Mouse (Mus musculus): ENCODE results near the gene Crebbp. TPM values are rescaled to one million over a fixed set of nuclear protein-coding genes. Genes with fewer than 3 reads are reported as not detected.
A peak's percentile ranks its signal among the peaks of the same experiment; 100 is the strongest.
"Not testable (repeated sequence)": the region's sequence is repeated elsewhere in the genome, so short reads cannot be mapped to it uniquely, and the experiment has no call there.

Crebbp gene
- 44.4 and 47.0 TPM in 2 replicates for polyA plus RNA-seq (2015; fragmentation: Nextera tagmentation; extraction: Ambion mirVana)

DNA sequence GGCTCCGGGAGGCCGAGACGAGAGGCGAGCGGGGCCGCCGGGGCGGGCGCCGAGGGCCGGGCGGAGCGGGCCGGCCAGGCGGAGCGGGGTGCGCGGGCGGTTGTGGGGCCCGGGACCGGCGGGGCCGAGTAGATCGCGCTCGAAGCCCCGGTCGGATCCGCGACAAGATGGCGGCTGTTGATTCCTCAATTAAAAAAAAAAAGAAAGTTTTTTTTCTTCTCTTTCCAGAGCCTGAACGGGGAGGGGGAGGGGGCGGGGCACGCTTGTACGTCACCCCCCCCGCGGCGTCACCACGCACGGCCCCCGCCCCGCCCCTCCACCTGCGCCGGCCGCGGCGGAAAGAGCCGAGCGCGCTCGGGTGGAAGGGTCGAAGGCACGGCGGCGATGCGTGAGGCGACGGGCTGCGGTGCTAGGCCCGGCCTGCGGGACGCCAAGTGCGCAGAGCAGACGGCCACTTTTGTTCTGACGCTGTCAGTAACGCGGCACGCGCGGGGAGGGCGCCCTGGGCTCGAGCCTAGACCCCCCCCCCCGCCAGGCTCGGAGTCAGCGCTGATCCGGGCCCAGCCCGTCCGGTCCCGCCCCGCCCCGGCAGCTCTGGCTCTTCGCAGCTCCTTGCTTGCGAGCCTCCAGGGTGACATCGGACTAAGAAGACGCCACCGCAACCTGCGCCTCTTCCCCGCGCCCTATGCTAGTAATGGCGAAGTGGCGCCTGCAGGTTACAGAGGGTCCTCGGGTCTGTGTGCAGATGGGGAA lies at the start of gene Crebbp:
TSS of gene Crebbp (minus strand) at position 199 of the 753 bp plus-strand sequence.
- H3K36me3 ChIP-seq (ENCODE audit: poor library complexity, severe bottlenecking) = peaks cover under 1% of the 10 kb centered on the region; the same call in 1 of the 2 replicates
- WGBS = under 1% methylated on average over 64 of the region's 92 CpGs
- ATAC-seq = peak; percentile 94

DNA sequence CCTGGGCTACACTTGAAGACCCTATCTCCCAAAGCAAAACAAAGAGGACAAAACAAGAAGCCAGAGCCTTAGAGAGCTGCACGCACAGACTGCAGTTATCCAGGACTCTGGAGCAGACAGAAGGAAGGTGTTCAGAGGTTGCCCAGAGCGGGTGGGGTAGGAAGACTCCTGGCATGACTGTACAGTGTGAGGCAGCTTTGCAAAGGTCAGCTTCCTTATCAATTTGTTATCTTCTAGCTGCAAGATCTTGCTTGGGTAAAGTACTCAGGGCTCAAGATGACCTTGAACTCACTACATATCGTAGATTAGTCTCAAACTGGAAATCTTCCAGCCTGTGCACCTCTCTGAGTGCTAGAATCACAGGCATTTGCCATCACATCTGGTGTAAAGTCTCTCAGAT lies 49.7 kb upstream of the Crebbp start:
- no peak for ATAC-seq
- H3K4me1 ChIP-seq = peaks cover 8% of the 10 kb centered on the region
- no peak overlapping the region for H3K9ac ChIP-seq
- WGBS = 82% methylated on average over 3 of the region's 3 CpGs
- no peaks in the 10 kb centered on the region for H3K9me3 ChIP-seq (replicated peaks)
- no peaks in the 10 kb centered on the region for H3K36me3 ChIP-seq (ENCODE audit: poor library complexity, severe bottlenecking)
- H3K4me3 ChIP-seq = no peak overlapping the region
- no peak overlapping the region for H3K4me2 ChIP-seq
- H3K27ac ChIP-seq = no peak overlapping the region
- H3K27me3 ChIP-seq = peaks cover 8% of the 10 kb centered on the region

More for the DNA sequence above, at the start of gene Crebbp:
- H3K9ac ChIP-seq = peak within 1 kb of the TSS; percentile 91
- peak within 1 kb of the TSS; percentile 98 for H3K4me3 ChIP-seq
- H3K27me3 ChIP-seq = peaks cover 22% of the 10 kb centered on the region; the same call in 1 of the 2 replicates
- peaks cover 26% of the 10 kb centered on the region for H3K4me1 ChIP-seq
- no peaks in the 10 kb centered on the region for H3K9me3 ChIP-seq (replicated peaks)
- peak within 1 kb of the TSS; percentile 79 for H3K4me2 ChIP-seq
- H3K27ac ChIP-seq = peak within 1 kb of the TSS; percentile 98

DNA sequence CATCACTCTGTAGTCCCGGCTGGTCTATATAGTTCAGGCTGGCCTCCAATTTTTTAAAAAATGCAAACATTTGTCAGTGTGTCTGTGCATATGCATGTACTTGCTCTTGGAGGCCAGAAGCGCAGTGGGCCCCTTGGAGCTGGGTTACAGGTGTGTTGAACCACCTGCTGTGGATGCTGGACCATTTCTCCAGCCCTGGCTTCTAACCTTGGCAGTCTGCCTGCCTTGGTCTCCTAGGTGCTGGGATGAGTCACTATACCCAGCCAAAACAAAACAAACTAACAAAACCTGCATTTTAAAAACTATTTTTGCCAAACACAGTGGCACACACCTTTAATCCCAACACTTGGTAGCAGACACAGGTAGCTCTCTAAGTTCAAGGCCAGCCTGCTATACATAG lies 43.7 kb upstream of the Crebbp start:
- H3K4me3 ChIP-seq = no peak overlapping the region
- 74% methylated on average over 2 of the region's 2 CpGs for WGBS
- ATAC-seq = no peak
- no peaks in the 10 kb centered on the region for H3K27me3 ChIP-seq
- no peak overlapping the region for H3K4me2 ChIP-seq
- H3K9ac ChIP-seq = no peak overlapping the region
- no peaks in the 10 kb centered on the region for H3K9me3 ChIP-seq (replicated peaks)
- no peaks in the 10 kb centered on the region for H3K4me1 ChIP-seq
- H3K36me3 ChIP-seq (ENCODE audit: poor library complexity, severe bottlenecking) = no peaks in the 10 kb centered on the region
- no peak overlapping the region for H3K27ac ChIP-seq

DNA sequence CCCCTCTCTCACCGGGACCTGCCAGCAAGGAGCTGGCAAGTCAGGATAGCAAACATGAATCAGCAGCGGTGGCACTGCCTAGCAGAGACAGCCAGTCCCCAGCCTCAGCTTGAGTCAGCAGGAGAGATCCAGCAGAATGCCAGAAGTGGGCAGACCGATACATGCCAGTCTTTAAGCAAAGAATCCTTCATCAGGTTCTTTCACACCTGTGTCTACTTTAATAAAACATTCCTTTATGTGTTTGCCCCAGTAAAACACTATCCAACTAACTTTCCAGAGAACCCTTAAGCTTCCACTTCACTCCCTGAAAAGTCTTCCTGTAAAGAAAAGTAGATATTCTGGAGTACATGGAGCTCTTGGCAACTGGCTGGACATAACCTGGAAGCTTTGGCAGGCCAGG lies 35.0 kb upstream of the Crebbp start:
- no peak overlapping the region for H3K4me3 ChIP-seq
- H3K4me2 ChIP-seq = no peak overlapping the region
- peaks cover 16% of the 10 kb centered on the region; the same call in 1 of the 2 replicates for H3K9me3 ChIP-seq (replicated peaks)
- 84% methylated on average over 3 of the region's 3 CpGs for WGBS
- no peak overlapping the region for H3K27ac ChIP-seq
- H3K4me1 ChIP-seq = no peaks in the 10 kb centered on the region
- H3K36me3 ChIP-seq (ENCODE audit: poor library complexity, severe bottlenecking) = no peaks in the 10 kb centered on the region
- no peaks in the 10 kb centered on the region for H3K27me3 ChIP-seq
- no peak overlapping the region for H3K9ac ChIP-seq
- ATAC-seq = no peak

DNA sequence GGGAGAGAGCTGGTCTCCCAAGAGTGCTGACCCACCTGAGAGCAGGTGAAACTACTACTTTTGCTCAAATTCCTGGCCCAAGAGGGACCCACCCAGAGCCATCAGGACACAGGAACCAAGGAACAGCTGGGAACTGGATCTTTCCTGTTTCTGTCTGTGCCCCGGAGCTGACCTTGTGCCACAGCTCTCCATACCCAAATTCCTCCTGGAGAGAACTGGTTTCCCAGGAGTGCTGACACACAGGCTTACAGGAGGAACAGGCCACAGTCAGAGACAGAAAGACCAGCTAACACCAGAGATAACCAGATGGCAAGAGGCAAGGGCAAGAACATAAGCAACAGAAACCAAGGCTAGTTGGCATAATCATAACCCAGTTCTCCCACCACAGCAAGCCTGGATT lies 31.4 kb upstream of the Crebbp start:
- H3K9me3 ChIP-seq (replicated peaks); H3K4me1 ChIP-seq; H3K9ac ChIP-seq; H3K36me3 ChIP-seq (ENCODE audit: poor library complexity, severe bottlenecking); ATAC-seq; H3K4me3 ChIP-seq; H3K4me2 ChIP-seq; H3K27ac ChIP-seq; H3K27me3 ChIP-seq: not testable (repeated sequence)
- 87% methylated on average over 1 of the region's 1 CpGs for WGBS

DNA sequence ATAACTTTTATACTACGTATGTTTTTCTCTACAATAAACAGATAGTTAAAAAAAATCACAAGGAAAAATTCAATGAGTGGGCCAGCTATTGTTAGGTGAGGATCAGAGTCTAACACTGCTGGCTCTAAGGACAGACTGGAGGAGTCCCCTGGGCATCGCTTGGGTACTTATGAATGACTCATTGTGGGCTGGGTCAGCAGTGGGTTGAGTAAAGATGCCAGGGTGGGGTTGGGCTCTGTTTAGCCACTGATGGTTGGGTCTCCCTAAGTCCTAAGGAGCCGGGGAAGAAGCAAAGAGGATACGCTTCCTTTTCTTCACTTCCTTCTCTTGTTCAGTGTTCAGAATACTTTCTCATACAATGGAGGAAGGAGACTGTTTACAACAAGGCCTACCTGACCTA lies 22.3 kb upstream of the Crebbp start:
- Histone ChIP-seq H3K36me3 (ENCODE audit: poor library complexity, severe bottlenecking) (no peaks in the 10 kb centered on the region), H3K4me2 (no peak overlapping the region), H3K4me1 (no peaks in the 10 kb centered on the region), H3K27ac (no peak overlapping the region), H3K9me3 (replicated peaks) (no peaks in the 10 kb centered on the region), H3K27me3 (no peaks in the 10 kb centered on the region), H3K9ac (no peak overlapping the region), H3K4me3 (no peak overlapping the region)
- no peak for ATAC-seq
- WGBS = 80% methylated on average over 4 of the region's 4 CpGs

DNA sequence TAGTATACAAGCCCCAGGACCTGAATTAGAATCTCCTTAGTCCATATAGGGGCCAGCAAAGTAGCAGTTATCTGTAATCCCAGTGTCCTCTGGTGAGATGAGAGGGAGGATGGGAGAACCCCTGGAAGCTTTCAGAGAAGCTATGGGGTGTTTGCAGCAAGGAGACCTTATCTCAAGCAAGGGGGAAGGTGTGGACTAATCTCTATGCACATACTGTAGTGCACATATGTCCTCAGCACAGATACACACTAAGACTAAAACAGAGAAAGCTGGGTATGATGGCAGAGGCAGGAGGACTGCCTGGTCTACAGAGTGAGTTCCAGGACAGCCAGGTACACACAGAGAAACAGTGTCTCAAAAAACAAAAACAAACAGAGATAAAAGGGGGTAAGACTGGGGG lies 21.8 kb upstream of the Crebbp start:
- no peak overlapping the region for H3K9ac ChIP-seq
- H3K27me3 ChIP-seq = no peaks in the 10 kb centered on the region
- no peaks in the 10 kb centered on the region for H3K9me3 ChIP-seq (replicated peaks)
- no peak overlapping the region for H3K27ac ChIP-seq
- no peaks in the 10 kb centered on the region for H3K4me1 ChIP-seq
- no peak overlapping the region for H3K4me3 ChIP-seq
- no peak overlapping the region for H3K4me2 ChIP-seq
- no peaks in the 10 kb centered on the region for H3K36me3 ChIP-seq (ENCODE audit: poor library complexity, severe bottlenecking)
- ATAC-seq = no peak

DNA sequence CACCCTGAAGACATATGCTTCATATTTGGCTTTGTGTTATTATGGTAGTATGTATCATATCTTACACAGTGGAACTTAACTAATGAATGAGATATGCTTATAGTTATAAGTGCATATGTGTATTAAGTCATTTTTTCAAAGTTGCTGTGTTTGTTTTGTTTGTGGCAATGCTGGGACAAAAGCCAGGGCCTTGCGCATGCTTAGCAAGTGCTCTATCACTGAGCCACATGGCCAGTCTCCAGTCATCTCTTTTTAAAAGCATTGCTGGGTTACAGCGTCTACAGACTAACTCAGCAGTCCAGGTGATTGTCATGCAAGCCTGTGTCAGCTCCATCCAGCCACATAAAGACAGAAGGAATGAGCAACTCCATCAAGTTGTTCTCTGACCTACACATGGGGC lies 12.0 kb upstream of the Crebbp start:
- no peak overlapping the region for H3K4me3 ChIP-seq
- no peaks in the 10 kb centered on the region for H3K27me3 ChIP-seq
- H3K4me2 ChIP-seq = no peak overlapping the region
- H3K27ac ChIP-seq = no peak overlapping the region
- H3K4me1 ChIP-seq = no peaks in the 10 kb centered on the region
- no peaks in the 10 kb centered on the region for H3K9me3 ChIP-seq (replicated peaks)
- 89% methylated on average over 2 of the region's 2 CpGs for WGBS
- H3K9ac ChIP-seq = no peak overlapping the region
- ATAC-seq = no peak
- H3K36me3 ChIP-seq (ENCODE audit: poor library complexity, severe bottlenecking) = no peaks in the 10 kb centered on the region

DNA sequence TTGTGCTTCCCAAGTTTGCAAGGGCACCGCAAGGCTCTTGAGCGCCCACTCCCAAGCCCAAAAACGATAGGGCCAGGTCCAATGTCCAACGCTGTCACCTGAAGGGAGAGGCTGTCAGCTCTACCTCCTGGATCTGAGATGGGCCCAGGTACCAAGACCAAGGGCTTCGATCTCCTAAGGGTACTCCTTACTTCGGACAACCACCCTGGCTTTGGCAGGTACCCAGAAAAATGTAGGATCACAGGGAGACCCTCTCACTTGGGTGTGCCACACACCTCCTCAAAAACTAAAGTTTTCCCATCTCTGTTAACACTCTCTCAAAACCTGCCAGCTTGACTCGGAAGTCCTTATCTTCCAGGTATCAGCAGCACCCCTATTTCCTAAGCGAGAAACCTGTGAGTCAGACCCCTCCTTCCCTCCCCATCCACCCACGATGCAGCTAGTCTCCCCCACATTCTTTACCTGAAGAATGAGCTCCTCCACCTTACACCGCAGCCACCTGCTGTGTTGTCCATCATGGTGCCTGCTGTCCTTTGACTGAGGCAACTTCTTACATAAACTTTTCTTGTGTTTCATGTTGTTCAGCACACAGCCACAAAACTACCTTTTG lies 939 bp upstream of the Crebbp start:
- peak overlapping the region; percentile 79 for H3K4me2 ChIP-seq
- peak; percentile 28 for ATAC-seq
- H3K4me3 ChIP-seq = peak overlapping the region; percentile 98
- H3K27ac ChIP-seq = peak overlapping the region; percentile 72; the same call in 1 of the 2 replicates
- peaks cover 22% of the 10 kb centered on the region; the same call in 1 of the 2 replicates for H3K27me3 ChIP-seq
- peaks cover 23% of the 10 kb centered on the region for H3K4me1 ChIP-seq
- WGBS = 36% methylated on average over 10 of the region's 10 CpGs
- peak overlapping the region; percentile 83 for H3K9ac ChIP-seq
- H3K9me3 ChIP-seq (replicated peaks) = no peaks in the 10 kb centered on the region
- H3K36me3 ChIP-seq (ENCODE audit: poor library complexity, severe bottlenecking) = no peaks in the 10 kb centered on the region

DNA sequence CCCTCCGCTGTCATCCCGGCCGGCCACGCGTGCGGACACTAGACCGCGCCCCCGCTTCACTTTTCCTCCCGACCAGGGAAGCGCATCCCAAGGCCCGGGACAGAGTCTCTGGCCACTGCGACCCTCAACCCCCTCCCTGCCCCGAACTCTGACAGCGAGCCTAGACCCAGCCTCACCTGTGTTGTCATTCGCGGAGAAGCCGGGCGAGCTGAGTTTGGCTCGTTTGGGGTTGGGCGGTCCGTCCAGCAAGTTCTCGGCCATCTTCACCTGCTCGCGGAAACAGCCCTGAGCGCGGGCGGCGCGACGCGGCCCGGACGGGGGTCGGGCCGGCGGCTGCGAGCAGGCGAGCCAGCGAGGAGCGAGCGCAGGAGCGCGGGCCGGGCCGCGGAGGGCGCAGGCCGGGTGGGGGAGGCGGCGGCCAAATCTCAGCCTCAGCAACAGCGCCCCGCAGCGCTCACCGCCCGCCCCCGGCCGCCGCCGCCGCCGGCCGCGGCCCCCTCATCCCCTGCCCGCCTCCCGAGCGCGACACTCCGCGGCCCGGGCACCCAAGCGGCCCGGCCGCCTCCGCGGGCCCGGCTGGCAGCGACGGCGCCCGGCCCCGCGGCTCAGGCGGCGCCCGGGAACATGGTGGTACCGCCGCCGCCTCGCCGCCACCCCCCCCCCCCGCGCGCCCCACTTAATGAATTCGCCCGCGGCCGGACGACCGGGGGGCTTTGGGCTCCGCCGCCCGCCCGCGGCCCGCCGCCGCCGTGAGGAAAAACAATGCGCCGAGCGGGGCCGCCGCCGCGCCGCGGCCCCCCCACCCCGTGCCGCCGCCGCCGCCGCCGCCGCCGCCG lies 616 bp downstream of the Crebbp start:
- H3K4me1 ChIP-seq = peaks cover 26% of the 10 kb centered on the region
- peaks cover 6% of the 10 kb centered on the region for H3K36me3 ChIP-seq (ENCODE audit: poor library complexity, severe bottlenecking)
- under 1% methylated on average over 38 of the region's 128 CpGs for WGBS
- peak overlapping the region; percentile 98 for H3K4me3 ChIP-seq
- H3K27ac ChIP-seq = peak overlapping the region; percentile 98
- no peaks in the 10 kb centered on the region for H3K9me3 ChIP-seq (replicated peaks)
- peaks cover 20% of the 10 kb centered on the region; the same call in 1 of the 2 replicates for H3K27me3 ChIP-seq
- peak overlapping the region; percentile 79 for H3K4me2 ChIP-seq
- H3K9ac ChIP-seq = peak overlapping the region; percentile 91
- ATAC-seq = peak; percentile 60

DNA sequence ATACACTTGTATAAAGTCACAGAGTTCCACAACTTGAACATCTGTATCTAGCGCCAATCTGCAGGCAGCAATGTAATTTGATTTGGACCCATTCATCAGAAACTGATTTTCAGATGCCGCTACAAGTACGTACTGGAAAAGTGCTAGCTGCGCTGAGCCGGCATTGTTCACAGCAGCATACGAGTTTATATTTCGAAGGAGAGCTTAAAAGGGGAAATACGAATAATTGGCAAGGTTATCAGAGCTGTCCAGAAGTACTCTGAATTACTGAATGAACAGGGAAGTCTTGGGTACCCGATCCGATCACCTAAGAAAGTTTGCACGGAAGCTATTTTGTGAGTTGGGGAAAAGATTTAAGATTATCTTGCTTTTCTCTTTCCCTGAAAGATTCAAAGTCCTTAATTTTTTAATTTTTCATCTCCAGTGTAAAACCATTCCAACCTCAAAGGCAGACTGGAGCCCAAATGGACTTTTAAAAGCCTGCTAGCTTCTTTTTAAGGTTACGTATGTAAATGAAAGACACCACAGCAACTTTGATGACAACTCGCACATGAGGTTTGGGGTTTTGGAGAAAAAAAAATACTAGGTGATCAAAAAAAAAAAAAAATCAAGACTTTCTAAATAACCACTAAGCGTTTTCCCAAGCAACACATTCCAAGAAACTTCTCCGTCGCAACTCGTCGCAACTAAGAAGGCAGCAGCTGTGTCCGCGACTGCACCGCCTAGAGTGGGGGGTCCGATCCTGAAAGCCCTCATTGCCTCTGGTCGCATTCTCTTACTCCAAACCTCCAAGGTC lies 1.4 kb downstream of the Crebbp start:
- Histone ChIP-seq H3K27me3 (peaks cover 14% of the 10 kb centered on the region; the same call in 1 of the 2 replicates), H3K4me1 (peaks cover 29% of the 10 kb centered on the region), H3K4me2 (peak overlapping the region; percentile 76), H3K4me3 (peak overlapping the region; percentile 98), H3K27ac (no peak overlapping the region), H3K9ac (peak overlapping the region; percentile 91), H3K9me3 (replicated peaks) (no peaks in the 10 kb centered on the region), H3K36me3 (ENCODE audit: poor library complexity, severe bottlenecking) (peaks cover 6% of the 10 kb centered on the region)
- ATAC-seq = no peak; the same call in 1 of the 2 replicates
- 5% methylated on average over 23 of the region's 23 CpGs for WGBS
